Mouse (Mus musculus): ENCODE results near the gene Ssh2. TPM values are rescaled to one million over a fixed set of nuclear protein-coding genes. Genes with fewer than 3 reads are reported as not detected.
A peak's percentile ranks its signal among the peaks of the same experiment; 100 is the strongest.

Ssh2 gene
- polyA plus RNA-seq, 1 experiment from 2014 or later, result 12.1 TPM

- ATAC-seq (replicated peaks; ENCODE audit: low FRiP score), result no peak
- no peak for DNase-seq (ENCODE audit: low spot score)
- Histone ChIP-seq H3K27me3 (replicated peaks; ENCODE audit: control insufficient read depth, insufficient read depth, low read length) (no peaks in the 10 kb centered on the region), H3K36me3 (ENCODE audit: control insufficient read depth, insufficient read depth, low read length) (no peaks in the 10 kb centered on the region), H3K9ac (ENCODE audit: low read depth, low read length) (peak overlapping the region; percentile 79), H3K4me2 (peak overlapping the region; percentile 98), H3K4me3 (ENCODE audit: low read depth, low read length) (peak overlapping the region; percentile 89), H3K9me3 (ENCODE audit: control insufficient read depth, low read length) (no peaks in the 10 kb centered on the region), H3K27ac (ENCODE audit: low read depth, low read length) (no peak overlapping the region), H3K4me1 (replicated peaks; ENCODE audit: control insufficient read depth, insufficient read depth, low read length) (peaks cover 33% of the 10 kb centered on the region)
- 4% methylated on average over 55 of the region's 55 CpGs for WGBS
These were observed 272.9 kb downstream of the Ssh2 start for GRCm38 (mm10) chr11:77488771-77489581.

- DNase-seq (ENCODE audit: low spot score) (no peak), ATAC-seq (replicated peaks; ENCODE audit: low FRiP score) (no peak)
- under 1% methylated on average over 50 of the region's 87 CpGs for WGBS
- Histone ChIP-seq H3K36me3 (ENCODE audit: control insufficient read depth, insufficient read depth, low read length) (no peaks in the 10 kb centered on the region), H3K9me3 (ENCODE audit: control insufficient read depth, low read length) (no peaks in the 10 kb centered on the region), H3K27me3 (replicated peaks; ENCODE audit: control insufficient read depth, insufficient read depth, low read length) (no peaks in the 10 kb centered on the region), H3K4me1 (replicated peaks; ENCODE audit: control insufficient read depth, insufficient read depth, low read length) (peaks cover 41% of the 10 kb centered on the region), H3K9ac (ENCODE audit: low read depth, low read length) (peak within 1 kb of the TSS; percentile 79), H3K27ac (ENCODE audit: low read depth, low read length) (no peak within 1 kb of the TSS), H3K4me3 (ENCODE audit: low read depth, low read length) (peak within 1 kb of the TSS; percentile 89), H3K4me2 (peak within 1 kb of the TSS; percentile 98)
These were observed 273.6 kb downstream of the Ssh2 start, which contains the start of gene Ankrd13b for GRCm38 (mm10) chr11:77489591-77490235. Ankrd13b (minus strand) TSS chr11:77489678.

GRCm38 (mm10) chr11:77490451-77490850, 274.4 kb downstream of the Ssh2 start:
- no peak for DNase-seq (ENCODE audit: low spot score)
- H3K9ac ChIP-seq (ENCODE audit: low read depth, low read length), result no peak overlapping the region; the same call in 1 of the 2 replicates
- no peak overlapping the region for H3K27ac ChIP-seq (ENCODE audit: low read depth, low read length)
- peak overlapping the region; percentile 98 for H3K4me2 ChIP-seq
- H3K27me3 ChIP-seq (replicated peaks; ENCODE audit: control insufficient read depth, insufficient read depth, low read length), result no peaks in the 10 kb centered on the region
- H3K36me3 ChIP-seq (ENCODE audit: control insufficient read depth, insufficient read depth, low read length), result no peaks in the 10 kb centered on the region
- H3K4me1 ChIP-seq (replicated peaks; ENCODE audit: control insufficient read depth, insufficient read depth, low read length), result peaks cover 45% of the 10 kb centered on the region
- H3K4me3 ChIP-seq (ENCODE audit: low read depth, low read length), result no peak overlapping the region
- no peak for ATAC-seq (replicated peaks; ENCODE audit: low FRiP score)
- H3K9me3 ChIP-seq (ENCODE audit: control insufficient read depth, low read length), result no peaks in the 10 kb centered on the region
- 71% methylated on average over 6 of the region's 6 CpGs for WGBS

- peak; percentile 95 for DNase-seq (ENCODE audit: low spot score)
- WGBS, result 0% methylated on average over 13 of the region's 13 CpGs
- no peaks in the 10 kb centered on the region for H3K9me3 ChIP-seq (ENCODE audit: control insufficient read depth, low read length)
- H3K27me3 ChIP-seq (replicated peaks; ENCODE audit: control insufficient read depth, insufficient read depth, low read length), result no peaks in the 10 kb centered on the region
- H3K9ac ChIP-seq (ENCODE audit: low read depth, low read length), result peak overlapping the region; percentile 91
- H3K36me3 ChIP-seq (ENCODE audit: control insufficient read depth, insufficient read depth, low read length), result no peaks in the 10 kb centered on the region
- H3K4me1 ChIP-seq (replicated peaks; ENCODE audit: control insufficient read depth, insufficient read depth, low read length), result peaks cover 50% of the 10 kb centered on the region
- ATAC-seq (replicated peaks; ENCODE audit: low FRiP score), result peak; percentile 62
- H3K4me3 ChIP-seq (ENCODE audit: low read depth, low read length), result peak overlapping the region; percentile 93
- peak overlapping the region; percentile 91 for H3K27ac ChIP-seq (ENCODE audit: low read depth, low read length)
- H3K4me2 ChIP-seq, result peak overlapping the region; percentile 98
These were observed 275.0 kb downstream of the Ssh2 start for GRCm38 (mm10) chr11:77491123-77491501.

- ATAC-seq (replicated peaks; ENCODE audit: low FRiP score) (peak; percentile 48), DNase-seq (ENCODE audit: low spot score) (no peak)
- H3K9ac ChIP-seq (ENCODE audit: low read depth, low read length), result peak overlapping the region; percentile 91
- under 1% methylated on average over 23 of the region's 23 CpGs for WGBS
- peak overlapping the region; percentile 91 for H3K27ac ChIP-seq (ENCODE audit: low read depth, low read length)
- no peaks in the 10 kb centered on the region for H3K27me3 ChIP-seq (replicated peaks; ENCODE audit: control insufficient read depth, insufficient read depth, low read length)
- H3K4me1 ChIP-seq (replicated peaks; ENCODE audit: control insufficient read depth, insufficient read depth, low read length), result peaks cover 53% of the 10 kb centered on the region
- H3K4me2 ChIP-seq, result peak overlapping the region; percentile 98
- H3K4me3 ChIP-seq (ENCODE audit: low read depth, low read length), result peak overlapping the region; percentile 93
- H3K36me3 ChIP-seq (ENCODE audit: control insufficient read depth, insufficient read depth, low read length), result no peaks in the 10 kb centered on the region
- H3K9me3 ChIP-seq (ENCODE audit: control insufficient read depth, low read length), result no peaks in the 10 kb centered on the region
These were observed 275.6 kb downstream of the Ssh2 start for GRCm38 (mm10) chr11:77491502-77492291.

GRCm38 (mm10) chr11:77492311-77492871, 276.3 kb downstream of the Ssh2 start:
- peak overlapping the region; percentile 93 for H3K4me3 ChIP-seq (ENCODE audit: low read depth, low read length)
- peak overlapping the region; percentile 91 for H3K27ac ChIP-seq (ENCODE audit: low read depth, low read length)
- H3K4me2 ChIP-seq, result peak overlapping the region; percentile 98
- peak; percentile 1; the same call in 1 of the 2 replicates for ATAC-seq (replicated peaks; ENCODE audit: low FRiP score)
- DNase-seq (ENCODE audit: low spot score), result no peak
- no peaks in the 10 kb centered on the region for H3K27me3 ChIP-seq (replicated peaks; ENCODE audit: control insufficient read depth, insufficient read depth, low read length)
- peak overlapping the region; percentile 91 for H3K9ac ChIP-seq (ENCODE audit: low read depth, low read length)
- WGBS, result under 1% methylated on average over 13 of the region's 18 CpGs
- H3K9me3 ChIP-seq (ENCODE audit: control insufficient read depth, low read length), result no peaks in the 10 kb centered on the region
- H3K4me1 ChIP-seq (replicated peaks; ENCODE audit: control insufficient read depth, insufficient read depth, low read length), result peaks cover 60% of the 10 kb centered on the region
- H3K36me3 ChIP-seq (ENCODE audit: control insufficient read depth, insufficient read depth, low read length), result no peaks in the 10 kb centered on the region

GRCm38 (mm10) chr11:77492911-77493332, 276.8 kb downstream of the Ssh2 start:
- peak overlapping the region; percentile 98 for H3K4me2 ChIP-seq
- no peaks in the 10 kb centered on the region for H3K36me3 ChIP-seq (ENCODE audit: control insufficient read depth, insufficient read depth, low read length)
- H3K9me3 ChIP-seq (ENCODE audit: control insufficient read depth, low read length), result no peaks in the 10 kb centered on the region
- WGBS, result under 1% methylated on average over 32 of the region's 32 CpGs
- H3K27ac ChIP-seq (ENCODE audit: low read depth, low read length), result peak overlapping the region; percentile 91
- peak; percentile 92 for DNase-seq (ENCODE audit: low spot score)
- no peaks in the 10 kb centered on the region for H3K27me3 ChIP-seq (replicated peaks; ENCODE audit: control insufficient read depth, insufficient read depth, low read length)
- peak; percentile 81 for ATAC-seq (replicated peaks; ENCODE audit: low FRiP score)
- H3K4me3 ChIP-seq (ENCODE audit: low read depth, low read length), result peak overlapping the region; percentile 93
- peak overlapping the region; percentile 91 for H3K9ac ChIP-seq (ENCODE audit: low read depth, low read length)
- peaks cover 65% of the 10 kb centered on the region for H3K4me1 ChIP-seq (replicated peaks; ENCODE audit: control insufficient read depth, insufficient read depth, low read length)

Data from liver, embryonic 11.5 days (tissue).